Mouse (Mus musculus): ENCODE results near the gene Plcxd2. TPM values are rescaled to one million over a fixed set of nuclear protein-coding genes. Genes with fewer than 3 reads are reported as not detected.
A peak's percentile ranks its signal among the peaks of the same experiment; 100 is the strongest.

The Plcxd2 gene
- polyA plus RNA-seq, 1 experiment = 0.86 TPM

DNA sequence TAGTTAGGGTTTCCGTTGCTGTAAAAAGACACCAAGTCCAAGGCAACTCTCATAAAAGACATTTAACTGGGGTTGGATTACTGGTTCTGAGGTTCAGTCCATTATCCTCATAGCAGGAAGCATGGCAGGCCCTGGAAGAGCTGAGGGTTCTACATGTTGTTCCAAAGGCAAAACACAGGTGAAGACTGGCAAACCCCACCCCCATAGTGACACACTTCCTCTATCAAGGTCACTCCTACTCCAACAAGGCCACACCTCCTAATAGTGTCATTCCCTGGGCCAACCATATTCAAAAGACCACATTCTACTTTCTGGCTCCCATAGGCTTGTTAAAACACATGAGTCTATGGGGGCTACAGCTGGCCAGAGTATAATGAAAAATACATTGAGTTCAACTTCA, 1.7 kb upstream of the Plcxd2 start:
- H3K27ac ChIP-seq (ENCODE audit: insufficient read depth, low read depth, low read length) = no peak overlapping the region
- no peak overlapping the region for H3K4me3 ChIP-seq (ENCODE audit: insufficient read depth, low read length)
- H3K4me1 ChIP-seq (ENCODE audit: control insufficient read depth, insufficient read depth, low read length) = peaks cover 14% of the 10 kb centered on the region
- TF ChIP-seq POLR2A (IDR thresholded peaks at IDR 0.05; ENCODE audit: borderline replicate concordance, low read depth, low read length) = no peak
- TF ChIP-seq CTCF (IDR thresholded peaks at IDR 0.05; ENCODE audit: low read depth, low read length) = no peak

DNA sequence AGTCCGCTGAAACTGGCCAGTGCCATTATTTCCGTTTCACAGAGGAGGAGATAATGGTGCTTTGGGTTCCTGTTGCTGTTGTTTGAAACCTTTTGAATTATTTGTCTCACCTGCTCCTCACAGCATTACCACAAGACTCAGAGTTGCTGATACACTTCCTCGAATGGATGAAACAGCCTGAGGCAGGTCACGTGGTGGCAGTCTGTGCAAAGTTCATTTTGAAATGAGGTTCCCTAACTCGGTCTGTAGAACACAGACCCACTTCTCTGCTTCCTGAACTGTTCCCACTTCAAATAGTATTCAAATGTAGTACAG, 845 bp upstream of the Plcxd2 start:
- H3K4me3 ChIP-seq (ENCODE audit: insufficient read depth, low read length) = peak overlapping the region; percentile 79
- H3K4me1 ChIP-seq (ENCODE audit: control insufficient read depth, insufficient read depth, low read length) = peaks cover 14% of the 10 kb centered on the region
- H3K27ac ChIP-seq (ENCODE audit: insufficient read depth, low read depth, low read length) = peak overlapping the region; percentile 63
- no peak for TF ChIP-seq CTCF (IDR thresholded peaks at IDR 0.05; ENCODE audit: low read depth, low read length)
- TF ChIP-seq POLR2A (IDR thresholded peaks at IDR 0.05; ENCODE audit: borderline replicate concordance, low read depth, low read length) = no peak

DNA sequence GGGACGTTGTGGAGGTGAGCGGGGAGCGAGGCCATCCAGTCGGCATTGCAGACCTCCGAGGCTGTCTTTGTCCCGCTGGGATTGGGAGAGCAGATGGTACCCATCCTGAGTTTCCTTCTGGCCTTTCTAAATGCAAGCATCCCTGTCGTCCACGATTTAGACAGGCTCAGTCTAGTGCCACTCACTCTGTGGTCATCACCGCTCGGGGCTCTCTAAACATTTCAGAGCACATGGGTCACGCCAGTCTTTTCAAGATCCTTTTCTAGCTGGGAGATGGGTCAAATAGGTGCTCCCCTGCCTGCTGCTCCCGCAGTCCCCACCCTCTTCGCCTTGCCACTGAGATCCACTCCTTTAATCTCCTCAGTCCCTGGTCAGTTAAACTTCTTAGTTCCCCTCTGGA, 301 bp downstream of the Plcxd2 start:
- peaks cover 14% of the 10 kb centered on the region for H3K4me1 ChIP-seq (ENCODE audit: control insufficient read depth, insufficient read depth, low read length)
- H3K27ac ChIP-seq (ENCODE audit: insufficient read depth, low read depth, low read length) = no peak overlapping the region
- TF ChIP-seq POLR2A (IDR thresholded peaks at IDR 0.05; ENCODE audit: borderline replicate concordance, low read depth, low read length) = no peak
- no peak for TF ChIP-seq CTCF (IDR thresholded peaks at IDR 0.05; ENCODE audit: low read depth, low read length)
- H3K4me3 ChIP-seq (ENCODE audit: insufficient read depth, low read length) = peak overlapping the region; percentile 79

DNA sequence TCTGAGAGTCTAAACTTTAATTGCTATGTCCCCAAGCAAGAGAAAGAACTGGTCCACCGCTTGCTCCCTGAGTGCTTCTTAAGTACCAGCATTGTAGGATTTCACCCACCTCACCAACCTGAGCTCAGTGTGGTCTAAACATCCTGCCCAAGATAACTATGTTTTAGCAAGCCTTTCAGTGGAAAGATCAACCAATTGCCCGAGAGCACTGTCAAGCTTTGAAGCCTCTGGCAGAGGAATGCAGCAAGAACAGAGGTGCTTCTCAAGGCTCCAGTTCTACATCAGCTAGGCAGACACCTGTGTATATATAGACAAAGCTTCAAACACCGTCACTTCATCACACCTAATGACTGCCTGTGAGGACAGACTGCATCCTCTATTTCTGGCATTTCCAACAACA, 1.3 kb downstream of the Plcxd2 start:
- H3K4me1 ChIP-seq (ENCODE audit: control insufficient read depth, insufficient read depth, low read length) = peaks cover 14% of the 10 kb centered on the region
- no peak overlapping the region for H3K4me3 ChIP-seq (ENCODE audit: insufficient read depth, low read length)
- TF ChIP-seq POLR2A (IDR thresholded peaks at IDR 0.05; ENCODE audit: borderline replicate concordance, low read depth, low read length) (no peak), CTCF (IDR thresholded peaks at IDR 0.05; ENCODE audit: low read depth, low read length) (no peak)
- no peak overlapping the region for H3K27ac ChIP-seq (ENCODE audit: insufficient read depth, low read depth, low read length)

DNA sequence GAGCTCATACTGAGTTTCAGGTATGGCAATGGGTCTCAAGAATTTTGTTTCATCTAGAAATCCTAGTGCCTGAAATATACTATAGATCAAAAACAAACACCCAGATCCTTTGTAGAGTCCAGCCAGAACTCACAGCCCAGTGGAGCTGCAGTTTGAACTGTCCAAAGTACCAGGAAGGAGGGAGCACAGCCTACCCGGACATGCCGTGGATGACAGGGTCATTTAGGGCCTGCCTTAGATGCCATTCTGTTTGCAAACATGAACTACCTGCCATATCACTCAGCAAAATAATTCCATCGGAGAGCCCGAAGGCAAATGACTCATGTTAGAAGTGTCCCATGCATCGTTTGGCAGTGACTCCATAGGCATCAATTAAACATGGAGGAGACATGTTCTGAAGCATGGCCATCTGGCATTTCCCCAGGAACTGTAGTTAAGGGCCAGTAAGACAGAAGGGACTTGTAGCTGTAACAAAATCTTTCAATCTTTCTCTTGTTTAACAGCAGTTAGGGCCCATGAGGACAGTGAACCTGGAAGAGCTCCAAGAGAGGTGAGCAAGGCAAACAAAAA, 1.9 kb downstream of the Plcxd2 start:
- Histone ChIP-seq H3K4me3 (ENCODE audit: insufficient read depth, low read length) (no peak overlapping the region), H3K27ac (ENCODE audit: insufficient read depth, low read depth, low read length) (no peak overlapping the region), H3K4me1 (ENCODE audit: control insufficient read depth, insufficient read depth, low read length) (peaks cover 14% of the 10 kb centered on the region)
- TF ChIP-seq POLR2A (IDR thresholded peaks at IDR 0.05; ENCODE audit: borderline replicate concordance, low read depth, low read length) (no peak), CTCF (IDR thresholded peaks at IDR 0.05; ENCODE audit: low read depth, low read length) (no peak)

DNA sequence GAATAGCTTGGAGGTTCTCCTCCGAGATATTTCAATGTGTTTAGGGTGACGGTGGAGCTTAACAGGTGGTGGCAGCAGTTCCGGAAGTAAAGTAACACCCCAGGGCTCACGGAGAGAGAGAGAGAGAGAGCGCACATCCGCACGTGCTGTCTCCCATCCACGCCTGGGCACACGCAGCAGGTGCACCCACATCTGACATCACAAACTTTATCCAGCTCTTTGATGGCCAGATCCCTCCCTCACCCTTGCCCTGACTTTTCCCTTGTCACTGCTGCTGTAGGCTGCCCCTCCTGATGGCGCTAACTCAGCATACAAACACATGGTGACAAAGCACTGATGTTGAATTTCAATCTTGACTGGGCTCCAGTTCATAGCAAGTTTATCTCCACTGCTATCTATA, 3.8 kb downstream of the Plcxd2 start:
- peaks cover 14% of the 10 kb centered on the region for H3K4me1 ChIP-seq (ENCODE audit: control insufficient read depth, insufficient read depth, low read length)
- H3K27ac ChIP-seq (ENCODE audit: insufficient read depth, low read depth, low read length) = no peak overlapping the region
- H3K4me3 ChIP-seq (ENCODE audit: insufficient read depth, low read length) = no peak overlapping the region
- TF ChIP-seq CTCF (IDR thresholded peaks at IDR 0.05; ENCODE audit: low read depth, low read length) (no peak), POLR2A (IDR thresholded peaks at IDR 0.05; ENCODE audit: borderline replicate concordance, low read depth, low read length) (no peak)

DNA sequence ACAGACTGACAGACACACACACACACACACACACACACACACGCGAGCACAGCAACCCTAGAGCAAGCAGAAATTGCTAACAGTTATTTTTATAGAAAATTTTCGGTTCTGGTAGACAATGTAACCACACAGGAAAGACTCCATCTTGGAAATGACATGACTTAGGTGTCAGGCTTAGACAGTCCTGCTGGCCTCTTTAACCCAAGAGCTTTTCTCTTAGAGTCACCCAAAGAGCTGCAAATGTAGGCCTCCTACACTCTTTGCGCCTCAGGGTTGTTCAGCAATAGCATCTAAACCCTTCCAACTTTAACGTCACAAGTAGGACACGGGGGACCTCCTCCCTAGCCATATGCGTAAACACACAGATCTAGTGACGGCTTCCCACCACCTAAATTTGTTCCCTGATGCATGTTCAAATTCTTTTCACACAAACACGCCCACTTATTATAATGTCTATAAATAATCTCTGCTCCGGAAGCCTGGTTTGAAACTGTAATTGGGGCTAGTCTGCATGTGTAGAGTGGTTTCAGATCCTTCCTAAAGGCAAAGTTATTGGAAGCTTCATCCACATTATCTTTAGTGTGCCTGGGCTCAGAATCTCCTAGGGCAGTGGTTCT, 8.4 kb downstream of the Plcxd2 start:
- no peak overlapping the region for H3K4me3 ChIP-seq (ENCODE audit: insufficient read depth, low read length)
- TF ChIP-seq POLR2A (IDR thresholded peaks at IDR 0.05; ENCODE audit: borderline replicate concordance, low read depth, low read length) = no peak
- no peak for TF ChIP-seq CTCF (IDR thresholded peaks at IDR 0.05; ENCODE audit: low read depth, low read length)
- no peaks in the 10 kb centered on the region for H3K4me1 ChIP-seq (ENCODE audit: control insufficient read depth, insufficient read depth, low read length)
- H3K27ac ChIP-seq (ENCODE audit: insufficient read depth, low read depth, low read length) = no peak overlapping the region

DNA sequence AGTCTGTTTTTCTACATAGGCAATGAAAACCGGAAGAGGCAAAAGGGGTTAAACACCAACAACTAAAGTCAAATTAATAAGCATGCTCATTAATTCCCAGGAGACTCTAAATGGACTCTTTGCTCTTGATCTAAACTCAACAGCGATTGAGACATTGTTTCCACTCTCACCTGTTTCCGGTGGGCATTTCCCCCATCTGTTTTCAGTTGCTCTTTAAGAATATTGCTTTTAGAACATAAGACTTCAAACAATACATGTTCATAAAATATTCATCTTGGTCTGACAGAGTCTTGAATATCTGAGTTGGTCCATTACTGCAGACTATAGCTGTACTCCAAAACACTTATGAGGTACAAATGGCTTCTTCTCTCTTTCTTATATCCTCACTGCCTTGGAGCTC, 9.0 kb downstream of the Plcxd2 start:
- H3K4me3 ChIP-seq (ENCODE audit: insufficient read depth, low read length) = no peak overlapping the region
- H3K4me1 ChIP-seq (ENCODE audit: control insufficient read depth, insufficient read depth, low read length) = no peaks in the 10 kb centered on the region
- TF ChIP-seq POLR2A (IDR thresholded peaks at IDR 0.05; ENCODE audit: borderline replicate concordance, low read depth, low read length) = no peak
- TF ChIP-seq CTCF (IDR thresholded peaks at IDR 0.05; ENCODE audit: low read depth, low read length) = no peak
- H3K27ac ChIP-seq (ENCODE audit: insufficient read depth, low read depth, low read length) = no peak overlapping the region

DNA sequence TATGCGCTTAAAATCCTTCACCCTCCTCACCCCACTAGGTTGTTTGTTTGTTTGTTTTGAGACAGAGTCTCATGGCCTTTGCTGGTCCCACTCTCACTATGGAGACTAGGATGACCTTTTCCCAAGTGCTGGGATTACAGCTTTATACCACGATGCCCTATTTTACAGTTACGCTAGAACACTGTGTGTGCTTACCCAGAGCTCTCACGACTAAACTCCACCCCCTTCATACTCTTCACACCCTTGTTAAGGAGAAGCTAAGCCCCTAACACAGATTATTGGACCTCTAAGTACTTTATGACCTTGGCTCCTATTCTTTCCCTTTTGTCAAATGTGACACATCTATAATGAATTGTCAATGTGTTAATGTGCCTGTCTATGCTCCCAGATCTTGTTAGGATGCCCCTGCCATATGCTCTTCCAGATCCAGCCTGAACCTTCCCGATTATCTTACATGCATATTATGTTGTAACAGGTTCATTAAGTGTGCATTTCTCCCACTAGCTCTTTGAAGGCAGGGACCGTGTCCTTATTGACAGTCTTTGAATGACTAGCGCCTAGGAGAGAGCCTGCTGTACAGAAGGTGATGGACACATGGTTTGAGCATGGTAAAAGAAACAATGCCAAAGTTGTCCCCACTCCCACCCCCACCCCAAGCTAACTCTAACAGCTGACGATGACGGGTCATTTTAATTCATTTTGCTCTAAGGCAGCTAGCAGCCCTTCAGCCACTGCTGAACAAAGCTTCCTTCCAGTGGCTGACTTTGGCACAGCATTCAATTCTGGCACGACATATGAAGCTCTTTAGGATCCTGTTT, 10.4 kb downstream of the Plcxd2 start:
- no peaks in the 10 kb centered on the region for H3K4me1 ChIP-seq (ENCODE audit: control insufficient read depth, insufficient read depth, low read length)
- no peak overlapping the region for H3K4me3 ChIP-seq (ENCODE audit: insufficient read depth, low read length)
- TF ChIP-seq POLR2A (IDR thresholded peaks at IDR 0.05; ENCODE audit: borderline replicate concordance, low read depth, low read length) (no peak), CTCF (IDR thresholded peaks at IDR 0.05; ENCODE audit: low read depth, low read length) (no peak)
- H3K27ac ChIP-seq (ENCODE audit: insufficient read depth, low read depth, low read length) = no peak overlapping the region

DNA sequence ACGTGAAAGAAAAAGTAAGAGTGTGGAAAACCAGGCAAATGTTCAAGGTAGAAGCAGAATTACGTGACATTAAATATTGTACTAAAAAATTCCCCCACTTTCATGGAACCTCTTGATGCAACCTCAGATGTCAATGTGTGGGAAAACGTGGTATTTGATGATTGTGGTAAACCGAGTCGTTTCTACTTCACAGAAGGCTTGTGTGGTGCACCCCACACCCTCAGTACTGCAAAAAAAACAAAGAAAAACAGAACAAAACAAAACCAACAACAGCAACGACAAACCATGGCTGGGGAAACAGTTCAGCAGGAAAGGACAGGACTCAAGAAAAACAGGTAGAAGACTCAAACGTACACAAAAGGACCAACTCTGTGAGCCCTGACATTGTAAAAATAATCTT, 11.8 kb downstream of the Plcxd2 start:
- H3K4me3 ChIP-seq (ENCODE audit: insufficient read depth, low read length) = no peak overlapping the region
- no peak for TF ChIP-seq POLR2A (IDR thresholded peaks at IDR 0.05; ENCODE audit: borderline replicate concordance, low read depth, low read length)
- TF ChIP-seq CTCF (IDR thresholded peaks at IDR 0.05; ENCODE audit: low read depth, low read length) = no peak
- H3K27ac ChIP-seq (ENCODE audit: insufficient read depth, low read depth, low read length) = no peak overlapping the region
- H3K4me1 ChIP-seq (ENCODE audit: control insufficient read depth, insufficient read depth, low read length) = peaks cover 4% of the 10 kb centered on the region; the same call in 1 of the 2 replicates

Data from bone marrow macrophage, adult 2 months (primary cell).